Mouse (Mus musculus) hindbrain, embryonic 12.5 days (tissue): ENCODE measurements around the gene Srrm2. TPM values are rescaled to one million over a fixed set of nuclear protein-coding genes. Genes with fewer than 3 reads are reported as not detected.

Experiments used
- ATAC-seq: fragments of 200-750 bp; cut with Nextera tagmentation; 2 replicates; pipeline ENCODE4 v1.8.0; 2017; ENCODE audit warnings: moderate TSS enrichment; ENCODE audit not compliant: low FRiP score
- H3K27ac ChIP-seq: fragments of 300-500 bp; sonication (generic); 2 replicates; pipeline ENCODE4 v1.5.1; 2016; ENCODE audit warnings: mild to moderate bottlenecking
- H3K27me3 ChIP-seq: fragments of 300-500 bp; sonication (generic); 2 replicates; pipeline ENCODE4 v1.6.1; 2016; ENCODE audit warnings: mild to moderate bottlenecking
- H3K36me3 ChIP-seq: fragments of 300-500 bp; sonication (generic); 2 replicates; pipeline ENCODE4 v1.6.1; 2016; ENCODE audit warnings: mild to moderate bottlenecking
- H3K4me1 ChIP-seq: fragments of 300-500 bp; sonication (generic); 2 replicates; pipeline ENCODE4 v1.6.1; 2016
- H3K4me2 ChIP-seq: fragments of 300-500 bp; sonication (generic); replicated peaks from 2 replicates; pipeline ENCODE4 v1.6.1; 2016; ENCODE audit warnings: mild to moderate bottlenecking
- H3K4me3 ChIP-seq: fragments of 300-500 bp; sonication (generic); 2 replicates; pipeline ENCODE4 v1.5.1; 2016; ENCODE audit warnings: mild to moderate bottlenecking
- H3K9ac ChIP-seq: fragments of 300-500 bp; sonication (generic); 2 replicates; pipeline ENCODE4 v1.6.1; 2016; ENCODE audit warnings: mild to moderate bottlenecking, moderate library complexity
- H3K9me3 ChIP-seq: fragments of 300-500 bp; sonication (generic); replicated peaks from 2 replicates; pipeline ENCODE4 v1.6.1; 2016; ENCODE audit warnings: mild to moderate bottlenecking
- WGBS: fragments of 180-500 bp; shearing (Covaris S2); methylation state at CpG from one replicate; pipeline ENCODE4 v1.1.7; 2016; 5-methylcytosine and 5-hydroxymethylcytosine counted together
- polyA plus RNA-seq: library from polyadenylated mRNA; unstranded; fragments of >200 nt; fragmentation: Nextera tagmentation; extraction: Ambion mirVana; gene quantifications from 2 replicates; pipeline ENCODE4 v1.2.1, GENCODE M21; 2016

The Srrm2 gene
- polyA plus RNA-seq, 1 experiment from 2014 or later = 682 TPM

GRCm38 (mm10) chr17:23843812-23844273, 53.5 kb downstream of the Srrm2 start, which contains the start of the genes Prss32 and Prss41:
Prss32 (plus strand) TSS chr17:23843855.
Prss41 (minus strand) TSS chr17:23844172.
- Histone ChIP-seq H3K27me3 (0 out of 2 replicates have a peak, but pooled peaks cover 5% of the 10 kb centered on the region), H3K9me3 (no peaks in the 10 kb centered on the region), H3K27ac (no peak within 1 kb of the TSS), H3K4me2 (peak within 1 kb of the TSS; percentile 38), H3K9ac (no peak within 1 kb of the TSS), H3K4me1 (peaks cover 5% of the 10 kb centered on the region; the same call in 1 of the 2 replicates), H3K4me3 (no peak within 1 kb of the TSS; the same call in 1 of the 2 replicates), H3K36me3 (no peaks in the 10 kb centered on the region)
- 18% methylated on average over 19 of the region's 19 CpGs for WGBS
- ATAC-seq = peak; percentile 43

GRCm38 (mm10) chr17:23850028-23850427, 59.7 kb downstream of the Srrm2 start:
- 62% methylated on average over 2 of the region's 2 CpGs for WGBS
- H3K4me1 ChIP-seq = no peaks in the 10 kb centered on the region

GRCm38 (mm10) chr17:23850853-23851749, 60.8 kb downstream of the Srrm2 start:
- H3K9ac ChIP-seq = no peak overlapping the region
- no peak overlapping the region for H3K4me2 ChIP-seq
- 62% methylated on average over 19 of the region's 19 CpGs for WGBS
- H3K9me3 ChIP-seq = no peaks in the 10 kb centered on the region
- H3K4me1 ChIP-seq = no peaks in the 10 kb centered on the region
- H3K4me3 ChIP-seq = no peak overlapping the region
- H3K36me3 ChIP-seq = no peaks in the 10 kb centered on the region
- H3K27ac ChIP-seq = no peak overlapping the region
- H3K27me3 ChIP-seq = no peaks in the 10 kb centered on the region
- peak; percentile 43; the same call in 1 of the 2 replicates for ATAC-seq

More at GRCm38 (mm10) chr17:23850028-23850427, 59.7 kb downstream of the Srrm2 start:
- no peak overlapping the region for H3K9ac ChIP-seq
- no peak overlapping the region for H3K4me2 ChIP-seq
- no peaks in the 10 kb centered on the region for H3K27me3 ChIP-seq
- no peak overlapping the region for H3K27ac ChIP-seq
- no peaks in the 10 kb centered on the region for H3K36me3 ChIP-seq
- no peak for ATAC-seq
- no peak overlapping the region for H3K4me3 ChIP-seq
- H3K9me3 ChIP-seq = no peaks in the 10 kb centered on the region

- no peak for ATAC-seq
- Histone ChIP-seq H3K9me3 (no peaks in the 10 kb centered on the region), H3K4me1 (no peaks in the 10 kb centered on the region), H3K36me3 (no peaks in the 10 kb centered on the region), H3K4me3 (no peak overlapping the region), H3K27me3 (no peaks in the 10 kb centered on the region), H3K9ac (no peak overlapping the region), H3K4me2 (no peak overlapping the region), H3K27ac (no peak overlapping the region)
- WGBS = 36% methylated on average over 5 of the region's 5 CpGs
These were observed 63.0 kb downstream of the Srrm2 start for GRCm38 (mm10) chr17:23853292-23853691.

- Histone ChIP-seq H3K27me3 (no peaks in the 10 kb centered on the region), H3K36me3 (no peaks in the 10 kb centered on the region), H3K4me1 (no peaks in the 10 kb centered on the region), H3K9ac (no peak overlapping the region), H3K4me3 (no peak overlapping the region), H3K27ac (no peak overlapping the region), H3K4me2 (no peak overlapping the region), H3K9me3 (no peaks in the 10 kb centered on the region)
- 90% methylated on average over 10 of the region's 10 CpGs for WGBS
- ATAC-seq = no peak
These were observed 64.0 kb downstream of the Srrm2 start for GRCm38 (mm10) chr17:23854229-23854765.

- Histone ChIP-seq H3K4me2 (no peak overlapping the region), H3K36me3 (no peaks in the 10 kb centered on the region), H3K4me1 (no peaks in the 10 kb centered on the region), H3K9ac (no peak overlapping the region), H3K27me3 (no peaks in the 10 kb centered on the region), H3K27ac (no peak overlapping the region), H3K9me3 (no peaks in the 10 kb centered on the region), H3K4me3 (no peak overlapping the region)
- 84% methylated on average over 6 of the region's 6 CpGs for WGBS
- ATAC-seq = no peak
These were observed 66.9 kb downstream of the Srrm2 start for GRCm38 (mm10) chr17:23857193-23857592.

- Histone ChIP-seq H3K9me3 (no peaks in the 10 kb centered on the region), H3K9ac (no peak overlapping the region), H3K4me1 (no peaks in the 10 kb centered on the region), H3K36me3 (no peaks in the 10 kb centered on the region), H3K27ac (no peak overlapping the region), H3K4me2 (no peak overlapping the region), H3K27me3 (no peaks in the 10 kb centered on the region), H3K4me3 (no peak overlapping the region)
- ATAC-seq = no peak
- 80% methylated on average over 2 of the region's 2 CpGs for WGBS
These were observed 67.6 kb downstream of the Srrm2 start for GRCm38 (mm10) chr17:23857913-23858312.

GRCm38 (mm10) chr17:23862926-23863325, 72.6 kb downstream of the Srrm2 start:
- H3K36me3 ChIP-seq = no peaks in the 10 kb centered on the region
- WGBS = 88% methylated on average over 4 of the region's 4 CpGs
- H3K9me3 ChIP-seq = no peaks in the 10 kb centered on the region
- H3K27ac ChIP-seq = no peak overlapping the region
- no peak overlapping the region for H3K4me3 ChIP-seq
- no peaks in the 10 kb centered on the region for H3K27me3 ChIP-seq
- no peak overlapping the region for H3K4me2 ChIP-seq
- H3K9ac ChIP-seq = no peak overlapping the region
- no peak for ATAC-seq
- H3K4me1 ChIP-seq = no peaks in the 10 kb centered on the region

GRCm38 (mm10) chr17:23867756-23868155, 77.4 kb downstream of the Srrm2 start, which contains the start of gene Prss21:
Prss21 (plus strand) TSS chr17:23868056.
- Histone ChIP-seq H3K4me3 (no peak within 1 kb of the TSS), H3K9me3 (no peaks in the 10 kb centered on the region), H3K4me1 (no peaks in the 10 kb centered on the region), H3K36me3 (no peaks in the 10 kb centered on the region), H3K9ac (no peak within 1 kb of the TSS), H3K4me2 (no peak within 1 kb of the TSS), H3K27me3 (no peaks in the 10 kb centered on the region), H3K27ac (no peak within 1 kb of the TSS)
- ATAC-seq = no peak
- WGBS = 87% methylated on average over 15 of the region's 15 CpGs

- ATAC-seq = no peak
- Histone ChIP-seq H3K4me1 (no peaks in the 10 kb centered on the region), H3K36me3 (no peaks in the 10 kb centered on the region), H3K4me2 (no peak overlapping the region), H3K9me3 (no peaks in the 10 kb centered on the region), H3K9ac (no peak overlapping the region), H3K27ac (no peak overlapping the region), H3K27me3 (no peaks in the 10 kb centered on the region), H3K4me3 (no peak overlapping the region)
- 92% methylated on average over 11 of the region's 11 CpGs for WGBS
These were observed 78.2 kb downstream of the Srrm2 start for GRCm38 (mm10) chr17:23868513-23868912.
